Mouse (Mus musculus) ES-Bruce4 (cell line): Measurements from ENCODE around the gene Defb47.

Experiments used
- EP300 ChIP-seq: IDR thresholded peaks from 2 replicates; pipeline ENCODE4 v1.6.1; 2011; ENCODE audit warnings: low read depth, low read length; ENCODE audit not compliant: insufficient read depth
- POLR2A ChIP-seq: IDR thresholded peaks from one replicate; pipeline ENCODE4 v1.8.1; 2011; ENCODE audit warnings: low read length; ENCODE audit not compliant: insufficient read depth

GRCm38 (mm10) chr14:63013082-63013481 is 15.2 kb downstream of the Defb47 start:
- no peak for TF ChIP-seq EP300
- no peak for TF ChIP-seq POLR2A
